Mouse (Mus musculus) E14TG2a.4 (cell line): ENCODE results near the gene Gabrb3.

Experiments
- CTCF ChIP-seq: conservative IDR thresholded peaks from 2 replicates; pipeline ENCODE4 v1.5.1; 2014; ENCODE audit warnings: low read length
- POU5F1 ChIP-seq: IDR thresholded peaks from 2 replicates; pipeline ENCODE4 v1.6.1; 2014; ENCODE audit warnings: low read length, borderline replicate concordance

GRCm38 (mm10) chr7:57635026-57635425, 215.5 kb downstream of the Gabrb3 start:
- TF ChIP-seq CTCF: no peak
- TF ChIP-seq POU5F1: no peak
